Mouse (Mus musculus): ENCODE measurements around the gene Olfr922. TPM values are rescaled to one million over a fixed set of nuclear protein-coding genes. Genes with fewer than 3 reads are reported as not detected.

Olfr922 gene
- polyA plus RNA-seq (2014; fragmentation: Illumina TruSeq; extraction: RNeasy Lipid Tissue Mini Kit (QIAGEN cat#74804); ENCODE audit: low replicate concordance), result not detected

GRCm38 (mm10) chr9:38814314-38814713, at the start of gene Olfr922:
Gene Olfr922, plus strand, starts transcription at chr9:38814614.

GRCm38 (mm10) chr9:38772768-38773167, 41.6 kb upstream of the Olfr922 start, which contains the start of gene Olfr921:
Gene Olfr921, plus strand, starts transcription at chr9:38773068.

DNA sequence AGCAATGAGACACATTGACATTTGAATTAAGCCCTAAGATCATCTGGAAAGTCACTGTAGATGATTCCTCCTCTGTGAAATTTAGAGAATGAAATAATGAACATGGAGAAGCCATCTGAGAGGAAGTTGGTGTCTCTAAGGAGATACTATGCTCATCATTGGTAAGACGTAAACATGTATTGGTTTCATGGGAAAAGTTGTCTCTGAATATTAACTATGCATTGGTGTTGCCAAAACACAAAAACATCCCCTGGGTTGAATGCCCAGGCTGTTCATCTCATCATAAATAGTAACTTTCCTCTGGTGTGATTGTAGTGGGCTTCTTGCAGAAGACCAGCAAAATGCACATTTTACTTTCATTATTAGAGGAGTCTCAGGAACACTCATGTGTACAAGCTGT, 11.8 kb downstream of the Olfr922 start, which contains the start of gene Olfr923:
TSS of gene Olfr923 (plus strand) at position 301 of the 400 bp plus-strand sequence.

DNA sequence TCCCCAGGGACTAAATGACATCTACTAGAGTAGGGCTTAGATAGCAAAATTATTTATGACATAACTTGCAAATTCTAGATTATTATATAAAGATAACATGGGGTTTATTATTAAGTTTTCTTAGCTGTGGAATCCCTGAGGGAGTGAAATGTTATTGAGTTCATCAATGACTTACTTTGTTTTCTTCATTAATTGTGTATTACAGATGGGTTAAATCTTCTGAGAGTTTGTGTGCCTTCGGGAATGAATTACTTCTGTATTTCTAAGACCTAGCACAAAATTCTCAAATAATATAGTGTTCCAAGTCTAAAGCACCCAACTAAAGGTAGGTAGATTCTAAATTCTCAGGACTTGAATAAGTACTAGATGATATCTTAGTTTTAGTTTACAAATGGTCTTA, 29.7 kb downstream of the Olfr922 start, which contains the start of gene Olfr924:
TSS of gene Olfr924 (plus strand) at position 301 of the 400 bp plus-strand sequence.

DNA sequence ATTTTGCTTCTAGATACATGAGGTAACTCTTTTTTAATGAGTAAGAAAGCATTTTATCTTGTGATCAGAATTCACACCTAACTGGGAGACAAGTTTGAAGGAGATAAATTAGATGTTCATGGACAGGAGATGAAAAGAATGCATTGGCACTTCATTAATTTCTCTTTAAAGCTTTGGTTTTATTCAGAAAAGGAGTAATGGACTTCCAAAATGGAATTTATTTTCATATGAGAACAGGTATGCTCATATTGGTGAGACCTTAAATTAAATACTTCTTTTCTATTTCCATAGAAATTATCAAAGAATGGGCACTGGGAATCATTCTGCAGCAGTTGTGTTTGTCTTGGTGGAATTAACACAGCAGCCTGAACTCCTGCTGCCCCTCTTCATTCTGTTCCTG, 40.3 kb downstream of the Olfr922 start, which contains the start of gene Olfr26:
TSS of gene Olfr26 (plus strand) at position 301 of the 400 bp plus-strand sequence.

Other genes with a start within 250 kb of the Olfr922 start
- gene Olfr912, start 234.4 kb upstream of the Olfr922 start, polyA plus RNA-seq (2014; fragmentation: Illumina TruSeq; extraction: RNeasy Lipid Tissue Mini Kit (QIAGEN cat#74804); ENCODE audit: low replicate concordance), result not detected
- gene Olfr913, start 221.9 kb upstream of the Olfr922 start, polyA plus RNA-seq (2014; fragmentation: Illumina TruSeq; extraction: RNeasy Lipid Tissue Mini Kit (QIAGEN cat#74804); ENCODE audit: low replicate concordance), result not detected
- not detected for gene Olfr914, start 209.5 kb upstream of the Olfr922 start, polyA plus RNA-seq (2014; fragmentation: Illumina TruSeq; extraction: RNeasy Lipid Tissue Mini Kit (QIAGEN cat#74804); ENCODE audit: low replicate concordance)
- gene Olfr916, start 154.7 kb upstream of the Olfr922 start, polyA plus RNA-seq (2014; fragmentation: Illumina TruSeq; extraction: RNeasy Lipid Tissue Mini Kit (QIAGEN cat#74804); ENCODE audit: low replicate concordance), result not detected
- not detected for gene Olfr917, start 148.8 kb upstream of the Olfr922 start, polyA plus RNA-seq (2014; fragmentation: Illumina TruSeq; extraction: RNeasy Lipid Tissue Mini Kit (QIAGEN cat#74804); ENCODE audit: low replicate concordance)
- not detected for gene Olfr918, start 140.0 kb upstream of the Olfr922 start, polyA plus RNA-seq (2014; fragmentation: Illumina TruSeq; extraction: RNeasy Lipid Tissue Mini Kit (QIAGEN cat#74804); ENCODE audit: low replicate concordance)
- gene Olfr919, start 110.9 kb upstream of the Olfr922 start, polyA plus RNA-seq (2014; fragmentation: Illumina TruSeq; extraction: RNeasy Lipid Tissue Mini Kit (QIAGEN cat#74804); ENCODE audit: low replicate concordance), result not detected
- 71.8 TPM for gene Vwa5a, start 96.3 kb upstream of the Olfr922 start, polyA plus RNA-seq (2014; fragmentation: Illumina TruSeq; extraction: RNeasy Lipid Tissue Mini Kit (QIAGEN cat#74804); ENCODE audit: low replicate concordance)
- gene Olfr920, start 62.3 kb upstream of the Olfr922 start, polyA plus RNA-seq (2014; fragmentation: Illumina TruSeq; extraction: RNeasy Lipid Tissue Mini Kit (QIAGEN cat#74804); ENCODE audit: low replicate concordance), result 0.52 TPM
- 0.15 TPM for gene Olfr921, start 41.5 kb upstream of the Olfr922 start, polyA plus RNA-seq (2014; fragmentation: Illumina TruSeq; extraction: RNeasy Lipid Tissue Mini Kit (QIAGEN cat#74804); ENCODE audit: low replicate concordance)
- gene Olfr923, start 11.9 kb downstream of the Olfr922 start, polyA plus RNA-seq (2014; fragmentation: Illumina TruSeq; extraction: RNeasy Lipid Tissue Mini Kit (QIAGEN cat#74804); ENCODE audit: low replicate concordance), result not detected
- not detected for gene Olfr924, start 29.8 kb downstream of the Olfr922 start, polyA plus RNA-seq (2014; fragmentation: Illumina TruSeq; extraction: RNeasy Lipid Tissue Mini Kit (QIAGEN cat#74804); ENCODE audit: low replicate concordance)
- not detected for gene Olfr26, start 40.4 kb downstream of the Olfr922 start, polyA plus RNA-seq (2014; fragmentation: Illumina TruSeq; extraction: RNeasy Lipid Tissue Mini Kit (QIAGEN cat#74804); ENCODE audit: low replicate concordance)
- gene Olfr926, start 62.5 kb downstream of the Olfr922 start, polyA plus RNA-seq (2014; fragmentation: Illumina TruSeq; extraction: RNeasy Lipid Tissue Mini Kit (QIAGEN cat#74804); ENCODE audit: low replicate concordance), result not detected
- not detected for gene Olfr930, start 115.2 kb downstream of the Olfr922 start, polyA plus RNA-seq (2014; fragmentation: Illumina TruSeq; extraction: RNeasy Lipid Tissue Mini Kit (QIAGEN cat#74804); ENCODE audit: low replicate concordance)
- not detected for gene Olfr933, start 157.7 kb downstream of the Olfr922 start, polyA plus RNA-seq (2014; fragmentation: Illumina TruSeq; extraction: RNeasy Lipid Tissue Mini Kit (QIAGEN cat#74804); ENCODE audit: low replicate concordance)
- gene Olfr934, start 173.7 kb downstream of the Olfr922 start, polyA plus RNA-seq (2014; fragmentation: Illumina TruSeq; extraction: RNeasy Lipid Tissue Mini Kit (QIAGEN cat#74804); ENCODE audit: low replicate concordance), result not detected
- gene Olfr935, start 185.1 kb downstream of the Olfr922 start, polyA plus RNA-seq (2014; fragmentation: Illumina TruSeq; extraction: RNeasy Lipid Tissue Mini Kit (QIAGEN cat#74804); ENCODE audit: low replicate concordance), result not detected
- gene Olfr146, start 208.8 kb downstream of the Olfr922 start, polyA plus RNA-seq (2014; fragmentation: Illumina TruSeq; extraction: RNeasy Lipid Tissue Mini Kit (QIAGEN cat#74804); ENCODE audit: low replicate concordance), result not detected